Mouse (Mus musculus): Measurements from ENCODE around the gene Mpz. TPM values are rescaled to one million over a fixed set of nuclear protein-coding genes. Genes with fewer than 3 reads are reported as not detected.
A peak's percentile ranks its signal among the peaks of the same experiment; 100 is the strongest.

Mpz gene
- 11.8 TPM in 1 of 2 replicates, not detected in the other for polyA plus RNA-seq (2014; fragmentation: Nextera tagmentation; extraction: Ambion mirVana)

DNA sequence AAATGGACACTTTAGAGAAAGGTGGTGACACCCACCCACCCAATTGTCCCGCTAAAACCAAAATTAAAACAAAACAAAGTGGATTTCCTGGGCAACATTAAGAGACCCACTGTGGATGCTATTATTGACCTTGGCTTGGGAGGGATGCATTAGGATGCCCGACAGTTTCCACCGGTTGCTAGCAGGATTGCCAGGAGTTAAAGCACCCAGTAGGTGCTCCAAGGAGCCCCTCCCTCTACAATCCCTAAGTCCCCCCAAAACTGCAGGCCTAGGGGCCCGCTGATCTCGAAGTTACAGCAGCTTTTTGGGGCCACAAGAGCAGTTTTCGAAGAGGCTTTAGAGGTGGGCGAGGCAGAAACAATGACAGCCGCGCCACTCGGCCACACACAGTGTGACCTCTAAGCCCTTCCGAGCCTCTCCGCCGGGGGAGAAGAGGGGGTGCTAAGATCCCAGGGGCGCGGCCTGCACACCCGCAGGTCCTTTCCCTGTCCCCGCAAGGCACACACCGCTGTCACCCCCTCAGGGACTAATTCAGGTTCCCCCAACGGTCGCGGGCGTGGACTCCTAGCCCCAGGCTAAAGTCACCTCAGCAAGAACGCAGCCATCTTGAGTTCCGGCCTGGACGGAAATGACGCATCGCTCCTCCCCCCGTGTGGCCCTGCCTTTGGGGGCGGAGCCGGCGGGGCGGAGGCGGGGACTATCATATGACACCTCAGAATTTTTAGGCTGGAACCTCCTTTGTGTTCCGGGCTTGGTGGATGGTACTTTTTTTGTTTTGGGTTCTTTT is at the start of gene Mpz, which contains the start of gene Sdhc:
Mpz (plus strand) TSS at position 738 of the 787 bp plus-strand sequence.
Sdhc (minus strand) TSS at position 630 of the 787 bp plus-strand sequence.
- Histone ChIP-seq H3K4me3 (ENCODE audit: low read depth, low read length) (peak within 1 kb of the TSS; percentile 77), H3K4me1 (ENCODE audit: control insufficient read depth, insufficient read depth, low read length) (peaks cover 16% of the 10 kb centered on the region), H3K27me3 (ENCODE audit: control insufficient read depth, insufficient read depth, low read length) (no peaks in the 10 kb centered on the region), H3K4me2 (ENCODE audit: low read depth, low read length) (peak within 1 kb of the TSS; percentile 90), H3K9ac (replicated peaks; ENCODE audit: low read depth, low read length) (peak within 1 kb of the TSS; percentile 86), H3K36me3 (ENCODE audit: control insufficient read depth, insufficient read depth, low read length) (no peaks in the 10 kb centered on the region), H3K9me3 (ENCODE audit: control insufficient read depth, low read length) (no peaks in the 10 kb centered on the region), H3K27ac (ENCODE audit: low read depth, low read length) (peak within 1 kb of the TSS; percentile 82)
- peak; percentile 97 for ATAC-seq (ENCODE audit: low read depth)
- WGBS: 1% methylated on average over 33 of the region's 34 CpGs

DNA sequence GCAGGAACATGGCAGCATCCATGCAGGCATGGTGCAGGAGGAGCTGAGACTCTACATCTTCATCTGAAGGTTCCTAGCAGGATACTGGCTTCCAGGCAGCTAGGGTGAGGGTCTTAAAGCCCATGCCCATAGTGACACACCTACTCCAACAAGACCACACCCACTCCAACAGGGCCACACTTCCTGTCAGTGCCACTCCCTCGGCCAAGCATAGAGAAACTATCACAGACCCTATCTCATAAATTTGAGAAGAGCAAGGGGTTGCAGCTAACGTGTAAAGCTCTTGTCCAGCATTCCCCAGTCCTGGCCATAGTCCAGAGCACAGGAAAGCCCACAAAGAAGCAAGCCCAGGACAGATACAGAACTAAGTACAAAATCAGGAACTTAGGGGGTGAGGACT is 49.5 kb upstream of the Mpz start:
- H3K9ac ChIP-seq (replicated peaks; ENCODE audit: low read depth, low read length): no peak overlapping the region
- no peak overlapping the region for H3K4me3 ChIP-seq (ENCODE audit: low read depth, low read length)
- H3K27me3 ChIP-seq (ENCODE audit: control insufficient read depth, insufficient read depth, low read length): no peaks in the 10 kb centered on the region
- H3K4me2 ChIP-seq (ENCODE audit: low read depth, low read length): no peak overlapping the region
- no peak for ATAC-seq (ENCODE audit: low read depth)
- no peaks in the 10 kb centered on the region for H3K4me1 ChIP-seq (ENCODE audit: control insufficient read depth, insufficient read depth, low read length)
- H3K36me3 ChIP-seq (ENCODE audit: control insufficient read depth, insufficient read depth, low read length): no peaks in the 10 kb centered on the region
- no peaks in the 10 kb centered on the region for H3K9me3 ChIP-seq (ENCODE audit: control insufficient read depth, low read length)
- no peak overlapping the region for H3K27ac ChIP-seq (ENCODE audit: low read depth, low read length)
- WGBS: 46% methylated on average over 2 of the region's 2 CpGs

DNA sequence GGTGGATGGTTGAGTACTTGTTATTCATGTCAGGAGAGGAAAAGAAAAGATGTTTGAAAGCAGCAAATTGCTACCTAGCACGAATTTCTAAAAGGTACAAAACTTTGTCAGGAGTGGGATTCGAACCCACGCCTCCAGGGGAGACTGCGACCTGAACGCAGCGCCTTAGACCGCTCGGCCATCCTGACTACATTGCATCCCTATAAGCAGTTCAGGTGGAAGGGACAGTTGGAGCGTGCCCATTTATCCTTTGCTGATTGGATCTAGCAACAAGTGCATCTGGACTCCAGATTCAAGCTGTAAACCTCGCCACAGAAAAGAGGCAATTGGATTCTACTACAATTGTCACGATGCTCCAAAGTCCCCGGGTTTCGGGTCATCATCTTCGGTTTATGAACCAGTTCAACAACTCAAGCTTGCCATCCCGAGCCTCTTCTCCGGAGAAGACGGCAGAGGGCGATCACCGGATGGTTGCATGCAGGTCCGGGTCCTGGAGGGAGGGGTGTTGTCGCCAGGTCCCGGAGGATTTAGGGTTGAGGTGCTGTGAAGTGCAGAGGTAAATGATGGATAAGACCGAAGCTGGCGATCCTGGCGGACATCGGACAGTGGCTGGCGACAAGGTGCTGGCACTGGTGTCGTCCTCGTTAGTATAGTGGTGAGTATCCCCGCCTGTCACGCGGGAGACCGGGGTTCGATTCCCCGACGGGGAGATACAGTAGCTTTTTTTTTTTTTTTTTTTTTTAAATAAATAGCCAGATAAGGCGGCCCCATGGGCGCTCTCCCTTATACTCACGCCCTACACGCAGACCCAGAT is 48.6 kb upstream of the Mpz start:
- Histone ChIP-seq H3K4me3 (ENCODE audit: low read depth, low read length) (peak overlapping the region; percentile 49), H3K4me2 (ENCODE audit: low read depth, low read length) (peak overlapping the region; percentile 49), H3K9me3 (ENCODE audit: control insufficient read depth, low read length) (no peaks in the 10 kb centered on the region), H3K27ac (ENCODE audit: low read depth, low read length) (peak overlapping the region; percentile 75), H3K4me1 (ENCODE audit: control insufficient read depth, insufficient read depth, low read length) (no peaks in the 10 kb centered on the region), H3K36me3 (ENCODE audit: control insufficient read depth, insufficient read depth, low read length) (no peaks in the 10 kb centered on the region), H3K27me3 (ENCODE audit: control insufficient read depth, insufficient read depth, low read length) (no peaks in the 10 kb centered on the region), H3K9ac (replicated peaks; ENCODE audit: low read depth, low read length) (peak overlapping the region; percentile 56)
- WGBS: under 1% methylated on average over 40 of the region's 40 CpGs
- peak; percentile 92 for ATAC-seq (ENCODE audit: low read depth)

DNA sequence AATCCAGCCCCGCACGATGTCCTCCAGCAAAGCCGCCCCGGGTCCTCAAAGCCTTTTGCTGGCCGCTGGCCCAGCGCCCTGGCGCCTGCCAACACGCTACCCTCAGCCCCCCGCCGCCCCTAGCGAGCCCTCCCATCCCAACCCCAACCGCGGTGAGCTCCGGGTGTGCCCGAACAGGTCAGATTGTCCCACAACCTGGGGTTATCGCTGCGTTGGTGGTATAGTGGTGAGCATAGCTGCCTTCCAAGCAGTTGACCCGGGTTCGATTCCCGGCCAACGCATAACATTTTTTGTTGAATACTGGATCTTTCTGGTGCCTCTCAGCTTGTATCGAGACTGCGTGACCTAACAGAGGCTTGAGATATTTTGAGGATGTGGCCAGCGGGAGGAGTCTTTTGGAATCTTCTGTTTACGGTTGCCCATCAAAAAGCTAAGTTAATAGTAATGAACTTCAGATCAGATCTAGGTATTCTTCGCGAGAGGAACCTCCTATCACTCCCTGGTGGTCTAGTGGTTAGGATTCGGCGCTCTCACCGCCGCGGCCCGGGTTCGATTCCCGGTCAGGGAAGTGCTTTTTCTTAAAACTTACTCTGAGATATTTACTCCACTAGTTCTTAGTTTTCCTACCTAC is 47.8 kb upstream of the Mpz start:
- peak overlapping the region; percentile 75 for H3K27ac ChIP-seq (ENCODE audit: low read depth, low read length)
- H3K4me1 ChIP-seq (ENCODE audit: control insufficient read depth, insufficient read depth, low read length): no peaks in the 10 kb centered on the region
- H3K9me3 ChIP-seq (ENCODE audit: control insufficient read depth, low read length): no peaks in the 10 kb centered on the region
- no peaks in the 10 kb centered on the region for H3K27me3 ChIP-seq (ENCODE audit: control insufficient read depth, insufficient read depth, low read length)
- H3K4me3 ChIP-seq (ENCODE audit: low read depth, low read length): peak overlapping the region; percentile 49
- under 1% methylated on average over 34 of the region's 35 CpGs for WGBS
- H3K36me3 ChIP-seq (ENCODE audit: control insufficient read depth, insufficient read depth, low read length): no peaks in the 10 kb centered on the region
- peak overlapping the region; percentile 49 for H3K4me2 ChIP-seq (ENCODE audit: low read depth, low read length)
- peak; percentile 95 for ATAC-seq (ENCODE audit: low read depth)
- H3K9ac ChIP-seq (replicated peaks; ENCODE audit: low read depth, low read length): peak overlapping the region; percentile 56; the same call in 1 of the 2 replicates

DNA sequence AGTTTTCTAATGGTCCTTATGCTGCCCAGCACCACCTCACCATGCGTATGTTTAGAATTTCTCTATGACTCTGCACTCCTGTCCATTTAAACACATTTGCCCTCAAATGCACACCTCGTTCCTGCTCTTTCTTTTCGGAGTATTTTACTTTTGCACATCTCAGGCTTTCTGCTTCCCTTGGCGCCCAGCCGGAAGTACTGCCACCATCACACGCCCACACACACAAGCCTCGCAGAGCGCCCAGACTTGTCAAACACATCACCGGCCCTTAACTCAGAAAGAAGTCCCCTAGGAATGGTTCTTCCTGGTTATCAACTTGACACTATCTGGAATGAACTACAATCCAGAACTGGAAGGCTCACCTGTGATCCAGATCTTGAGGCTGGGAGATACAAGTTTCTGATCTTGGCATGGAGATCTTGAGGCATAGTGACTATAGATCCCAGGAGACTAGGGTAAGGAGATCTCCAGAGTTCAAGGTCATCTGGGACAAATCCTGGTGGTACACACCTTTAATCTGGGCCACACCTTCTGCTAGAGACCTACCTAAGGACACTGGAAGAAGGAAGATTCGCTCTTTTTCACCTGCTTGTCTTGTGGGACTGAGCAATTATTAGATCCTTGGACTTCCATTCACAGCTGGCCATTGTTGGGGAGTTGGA is 47.2 kb upstream of the Mpz start:
- no peaks in the 10 kb centered on the region for H3K36me3 ChIP-seq (ENCODE audit: control insufficient read depth, insufficient read depth, low read length)
- H3K9ac ChIP-seq (replicated peaks; ENCODE audit: low read depth, low read length): 0 out of 2 replicates have a peak overlapping the region, but pooled peaks have one; percentile 11
- WGBS: 10% methylated on average over 10 of the region's 10 CpGs
- peak overlapping the region; percentile 49 for H3K4me2 ChIP-seq (ENCODE audit: low read depth, low read length)
- peak; percentile 0; the same call in 1 of the 2 replicates for ATAC-seq (ENCODE audit: low read depth)
- H3K27me3 ChIP-seq (ENCODE audit: control insufficient read depth, insufficient read depth, low read length): no peaks in the 10 kb centered on the region
- no peaks in the 10 kb centered on the region for H3K9me3 ChIP-seq (ENCODE audit: control insufficient read depth, low read length)
- no peaks in the 10 kb centered on the region for H3K4me1 ChIP-seq (ENCODE audit: control insufficient read depth, insufficient read depth, low read length)
- peak overlapping the region; percentile 49 for H3K4me3 ChIP-seq (ENCODE audit: low read depth, low read length)
- no peak overlapping the region for H3K27ac ChIP-seq (ENCODE audit: low read depth, low read length)

DNA sequence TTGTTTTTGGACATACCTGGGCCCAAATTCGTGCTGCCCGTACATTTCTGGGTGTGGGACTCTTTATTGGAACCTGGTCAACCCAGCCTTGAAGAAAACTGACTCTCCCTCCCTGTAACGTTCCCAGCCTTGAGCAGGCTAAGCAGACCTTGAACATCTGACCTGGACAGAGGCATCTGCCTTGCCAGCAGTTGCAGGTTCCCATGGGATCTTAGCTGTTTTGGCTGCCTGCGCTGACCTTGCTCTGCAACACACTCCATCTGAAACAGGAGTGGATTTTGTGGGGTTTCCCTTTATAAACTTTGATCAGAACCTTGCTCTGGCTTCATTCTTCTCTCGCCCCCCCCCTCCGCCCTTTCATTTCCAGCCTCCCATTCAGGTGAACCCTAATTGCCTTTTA is 45.3 kb upstream of the Mpz start:
- 0 out of 2 replicates have a peak, but pooled peaks cover under 1% of the 10 kb centered on the region for H3K4me1 ChIP-seq (ENCODE audit: control insufficient read depth, insufficient read depth, low read length)

DNA sequence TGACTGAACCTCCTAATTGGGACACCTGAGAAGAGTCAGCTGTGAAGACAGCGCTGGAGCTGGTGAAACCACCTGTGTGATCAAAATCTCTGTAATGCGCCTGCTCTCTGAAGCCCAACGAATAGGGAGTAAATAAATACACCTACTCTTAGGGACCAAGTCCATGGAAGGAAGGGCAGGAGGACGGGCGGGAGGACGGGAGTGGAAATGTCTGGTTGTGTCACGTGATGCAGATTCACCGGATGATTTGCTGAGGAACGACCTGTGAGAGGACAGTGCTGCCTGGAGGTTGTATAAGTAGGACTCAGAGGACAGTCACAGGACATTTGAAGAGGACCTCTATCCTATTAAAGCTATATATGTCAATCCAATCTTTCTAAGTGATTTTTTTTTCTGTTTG is 40.9 kb upstream of the Mpz start:
- Histone ChIP-seq H3K4me3 (ENCODE audit: low read depth, low read length) (no peak overlapping the region), H3K4me2 (ENCODE audit: low read depth, low read length) (no peak overlapping the region), H3K27me3 (ENCODE audit: control insufficient read depth, insufficient read depth, low read length) (no peaks in the 10 kb centered on the region), H3K9me3 (ENCODE audit: control insufficient read depth, low read length) (no peaks in the 10 kb centered on the region), H3K27ac (ENCODE audit: low read depth, low read length) (no peak overlapping the region), H3K9ac (replicated peaks; ENCODE audit: low read depth, low read length) (no peak overlapping the region), H3K4me1 (ENCODE audit: control insufficient read depth, insufficient read depth, low read length) (0 out of 2 replicates have a peak, but pooled peaks cover 11% of the 10 kb centered on the region), H3K36me3 (ENCODE audit: control insufficient read depth, insufficient read depth, low read length) (no peaks in the 10 kb centered on the region)
- no peak for ATAC-seq (ENCODE audit: low read depth)
- 38% methylated on average over 9 of the region's 9 CpGs for WGBS

More for the DNA sequence above, 45.3 kb upstream of the Mpz start:
- 69% methylated on average over 6 of the region's 6 CpGs for WGBS
- Histone ChIP-seq H3K9ac (replicated peaks; ENCODE audit: low read depth, low read length) (no peak overlapping the region), H3K9me3 (ENCODE audit: control insufficient read depth, low read length) (no peaks in the 10 kb centered on the region), H3K27me3 (ENCODE audit: control insufficient read depth, insufficient read depth, low read length) (no peaks in the 10 kb centered on the region), H3K27ac (ENCODE audit: low read depth, low read length) (no peak overlapping the region), H3K4me3 (ENCODE audit: low read depth, low read length) (no peak overlapping the region), H3K36me3 (ENCODE audit: control insufficient read depth, insufficient read depth, low read length) (no peaks in the 10 kb centered on the region), H3K4me2 (ENCODE audit: low read depth, low read length) (no peak overlapping the region)
- ATAC-seq (ENCODE audit: low read depth): no peak

DNA sequence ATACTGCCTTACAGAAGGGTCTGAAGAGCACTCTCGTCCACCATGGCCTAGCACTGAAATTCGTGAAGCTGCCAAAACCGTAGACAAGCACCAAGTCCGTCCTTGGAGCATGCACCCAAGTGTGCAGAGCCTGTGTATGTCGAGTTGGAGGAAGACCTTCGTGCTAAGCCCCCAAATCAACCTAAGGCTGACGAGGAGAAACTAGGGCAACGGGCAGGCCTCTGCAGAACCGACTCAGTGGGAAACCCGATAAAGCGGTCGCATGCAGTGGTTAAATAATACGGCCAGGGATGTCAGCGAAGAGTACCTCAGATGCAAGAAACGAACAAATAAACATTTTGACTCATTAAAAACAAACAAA is 39.9 kb upstream of the Mpz start:
- H3K4me2 ChIP-seq (ENCODE audit: low read depth, low read length): peak overlapping the region; percentile 73
- 0 out of 2 replicates have a peak, but pooled peaks cover 11% of the 10 kb centered on the region for H3K4me1 ChIP-seq (ENCODE audit: control insufficient read depth, insufficient read depth, low read length)
- 10% methylated on average over 15 of the region's 15 CpGs for WGBS
- ATAC-seq (ENCODE audit: low read depth): peak; percentile 52
- peak overlapping the region; percentile 41 for H3K9ac ChIP-seq (replicated peaks; ENCODE audit: low read depth, low read length)
- peak overlapping the region; percentile 42 for H3K4me3 ChIP-seq (ENCODE audit: low read depth, low read length)
- H3K27me3 ChIP-seq (ENCODE audit: control insufficient read depth, insufficient read depth, low read length): no peaks in the 10 kb centered on the region
- peak overlapping the region; percentile 84 for H3K27ac ChIP-seq (ENCODE audit: low read depth, low read length)
- no peaks in the 10 kb centered on the region for H3K36me3 ChIP-seq (ENCODE audit: control insufficient read depth, insufficient read depth, low read length)
- no peaks in the 10 kb centered on the region for H3K9me3 ChIP-seq (ENCODE audit: control insufficient read depth, low read length)

Data from neural tube, embryonic 14.5 days (tissue).